Mouse (Mus musculus) MEL (cell line): ENCODE results near the gene Fam69a. TPM values are rescaled to one million over a fixed set of nuclear protein-coding genes. Genes with fewer than 3 reads are reported as not detected.
A peak's percentile ranks its signal among the peaks of the same experiment; 100 is the strongest.

Source experiments
- DNase-seq: peaks from one replicate; pipeline ENCODE4 v3.0.0; 2011; ENCODE audit warnings: low read depth, low spot score
- H3K27ac ChIP-seq: 2 replicates; pipeline ENCODE4 v1.5.1; 2012; ENCODE audit warnings: low read depth, mild to moderate bottlenecking, control low read depth, low read length, moderate library complexity; ENCODE audit not compliant: control insufficient read depth
- H3K27me3 ChIP-seq, 2 experiments: fragments of 150-350 bp in 1 of 2; sonication (generic) in 1 of 2; 2 replicates each; pipeline ENCODE4 v1.6.1; 2012; ENCODE audit warnings: low read length in 2 of 2, mild to moderate bottlenecking in 2 of 2, improper control_type of control experiment in 1 of 2, moderate library complexity in 1 of 2; ENCODE audit not compliant: insufficient read depth in 2 of 2, control insufficient read depth in 1 of 2
- H3K36me3 ChIP-seq, 2 experiments: 2 replicates each; pipeline ENCODE4 v1.6.1; 2012 to 2014; ENCODE audit warnings: low read length in 2 of 2, improper control_type of control experiment in 1 of 2, inconsistent platforms in 1 of 2, mild to moderate bottlenecking in 1 of 2; ENCODE audit not compliant: insufficient read depth in 2 of 2, control insufficient read depth in 1 of 2
- H3K4me1 ChIP-seq, 2 experiments: fragments of 150-350 bp in 1 of 2; sonication (generic) in 1 of 2; 2 replicates each; pipeline ENCODE4 v1.6.1; 2012; ENCODE audit warnings: low read length in 2 of 2, improper control_type of control experiment in 1 of 2, mild to moderate bottlenecking in 1 of 2; ENCODE audit not compliant: insufficient read depth in 2 of 2, control insufficient read depth in 1 of 2
- H3K4me3 ChIP-seq, 2 experiments: fragments of 150-350 bp in 1 of 2; sonication (generic) in 1 of 2; 2 replicates each; pipeline ENCODE4 v1.5.1; 2012; ENCODE audit warnings: low read depth in 2 of 2, low read length in 2 of 2, mild to moderate bottlenecking in 2 of 2, moderate library complexity in 2 of 2, control low read depth in 1 of 2, improper control_type of control experiment in 1 of 2; ENCODE audit not compliant: control insufficient read depth in 1 of 2, insufficient read depth in 1 of 2
- H3K79me2 ChIP-seq: 2 replicates; pipeline ENCODE4 v1.6.1; 2012; ENCODE audit warnings: mild to moderate bottlenecking, low read length, moderate library complexity; ENCODE audit not compliant: control insufficient read depth, poor library complexity, insufficient read depth
- H3K9ac ChIP-seq: 2 replicates; pipeline ENCODE4 v1.6.1; 2012; ENCODE audit warnings: low read depth, mild to moderate bottlenecking, control low read depth, low read length, moderate library complexity; ENCODE audit not compliant: control insufficient read depth, poor library complexity, severe bottlenecking
- H3K9me3 ChIP-seq: fragments of 150-350 bp; sonication (generic); replicated peaks from 2 replicates; pipeline ENCODE4 v1.6.1; 2012; ENCODE audit warnings: mild to moderate bottlenecking, low read length, improper control_type of control experiment, moderate library complexity; ENCODE audit not compliant: insufficient read depth
- CHD1 ChIP-seq: IDR thresholded peaks from 2 replicates; pipeline ENCODE4 v1.6.1; 2012; ENCODE audit warnings: low read depth, mild to moderate bottlenecking, inconsistent platforms, low read length, improper control_type of control experiment
- CHD2 ChIP-seq: IDR thresholded peaks from 2 replicates; pipeline ENCODE4 v1.6.1; 2011; ENCODE audit warnings: low read length, improper control_type of control experiment
- CTCF ChIP-seq, 3 experiments: IDR thresholded peaks in 2 of 3; conservative IDR thresholded peaks in 1 of 3; 2 replicates each; pipeline ENCODE4 v1.5.1; 2011 to 2012; ENCODE audit warnings: low read length in 3 of 3, low read depth in 2 of 3, mild to moderate bottlenecking in 2 of 3, improper control_type of control experiment in 1 of 3, inconsistent platforms in 1 of 3, mixed read lengths in 1 of 3, moderate library complexity in 1 of 3; ENCODE audit not compliant: control insufficient read depth in 1 of 3, insufficient read depth in 1 of 3, poor library complexity in 1 of 3, severe bottlenecking in 1 of 3
- E2F4 ChIP-seq: IDR thresholded peaks from 2 replicates; pipeline ENCODE4 v1.6.1; 2011; ENCODE audit warnings: low read depth, low read length, improper control_type of control experiment, borderline replicate concordance
- ELF1 ChIP-seq: IDR thresholded peaks from 2 replicates; pipeline ENCODE4 v1.6.1; 2014; ENCODE audit warnings: low read depth, mild to moderate bottlenecking, inconsistent platforms, low read length, improper control_type of control experiment, moderate library complexity
- EP300 ChIP-seq, 2 experiments: IDR thresholded peaks; 2 replicates each; pipeline ENCODE4 v1.6.1; 2011; ENCODE audit warnings: improper control_type of control experiment in 2 of 2, low read length in 2 of 2, low read depth in 1 of 2, mild to moderate bottlenecking in 1 of 2
- ETS1 ChIP-seq: IDR thresholded peaks from 2 replicates; pipeline ENCODE4 v1.6.1; 2012; ENCODE audit warnings: low read depth, mild to moderate bottlenecking, inconsistent platforms, low read length, improper control_type of control experiment, moderate library complexity
- GATA1 ChIP-seq: IDR thresholded peaks from 2 replicates; pipeline ENCODE4 v1.6.1; 2011; ENCODE audit warnings: low read depth, low read length, improper control_type of control experiment
- JUND ChIP-seq: IDR thresholded peaks from 2 replicates; pipeline ENCODE4 v1.6.1; 2011; ENCODE audit warnings: low read depth, mild to moderate bottlenecking, improper control_type of control experiment, low read length
- KAT2A ChIP-seq: conservative IDR thresholded peaks from 2 replicates; pipeline ENCODE4 v1.6.1; 2012; ENCODE audit warnings: low read depth, low read length, improper control_type of control experiment, inconsistent platforms
- MAFK ChIP-seq: IDR thresholded peaks from 2 replicates; pipeline ENCODE4 v1.6.1; 2011; ENCODE audit warnings: low read depth, mild to moderate bottlenecking, low read length, improper control_type of control experiment, borderline replicate concordance
- MAX ChIP-seq: IDR thresholded peaks from 2 replicates; pipeline ENCODE4 v1.6.1; 2011; ENCODE audit warnings: low read length, improper control_type of control experiment
- MXI1 ChIP-seq: IDR thresholded peaks from 2 replicates; pipeline ENCODE4 v1.6.1; 2011; ENCODE audit warnings: mild to moderate bottlenecking, low read depth, low read length, improper control_type of control experiment
- MYB ChIP-seq: IDR thresholded peaks from 2 replicates; pipeline ENCODE4 v1.6.1; 2011; ENCODE audit warnings: mild to moderate bottlenecking, low read depth, low read length, improper control_type of control experiment
- MYC ChIP-seq: IDR thresholded peaks from 2 replicates; pipeline ENCODE4 v1.6.1; 2011; ENCODE audit warnings: low read depth, mild to moderate bottlenecking, low read length, improper control_type of control experiment, moderate library complexity
- NELFE ChIP-seq: IDR thresholded peaks from 2 replicates; pipeline ENCODE4 v1.6.1; 2011; ENCODE audit warnings: low read depth, low read length, improper control_type of control experiment
- NRF1 ChIP-seq: IDR thresholded peaks from 2 replicates; pipeline ENCODE4 v1.6.1; 2014; ENCODE audit warnings: low read depth, mild to moderate bottlenecking, inconsistent platforms, low read length, improper control_type of control experiment, moderate library complexity; ENCODE audit not compliant: poor library complexity, insufficient read depth, severe bottlenecking
- POLR2A ChIP-seq, 2 experiments: IDR thresholded peaks; 2 replicates each; pipeline ENCODE4 v1.6.1; 2011 to 2012; ENCODE audit warnings: low read length in 2 of 2, mild to moderate bottlenecking in 2 of 2, control low read depth in 1 of 2, improper control_type of control experiment in 1 of 2, low read depth in 1 of 2, moderate library complexity in 1 of 2; ENCODE audit not compliant: control insufficient read depth in 1 of 2, insufficient read depth in 1 of 2, poor library complexity in 1 of 2
- POLR2AphosphoS5 ChIP-seq: IDR thresholded peaks from 2 replicates; pipeline ENCODE4 v1.6.1; 2012; ENCODE audit warnings: low read depth, borderline replicate concordance, mild to moderate bottlenecking, inconsistent platforms, low read length, moderate library complexity, mixed read lengths
- RAD21 ChIP-seq: IDR thresholded peaks from 2 replicates; pipeline ENCODE4 v1.6.1; 2011; ENCODE audit warnings: mild to moderate bottlenecking, low read depth, low read length, improper control_type of control experiment
- RCOR1 ChIP-seq: IDR thresholded peaks from 2 replicates; pipeline ENCODE4 v1.6.1; 2012; ENCODE audit warnings: low read depth, mild to moderate bottlenecking, inconsistent platforms, low read length, improper control_type of control experiment
- SIN3A ChIP-seq: IDR thresholded peaks from 2 replicates; pipeline ENCODE4 v1.6.1; 2012; ENCODE audit warnings: low read length, improper control_type of control experiment, inconsistent platforms
- SMC3 ChIP-seq: IDR thresholded peaks from 2 replicates; pipeline ENCODE4 v1.6.1; 2011; ENCODE audit warnings: low read depth, low read length, improper control_type of control experiment
- TAL1 ChIP-seq: IDR thresholded peaks from 2 replicates; pipeline ENCODE4 v1.6.1; 2012; ENCODE audit warnings: mild to moderate bottlenecking, inconsistent platforms, low read length, moderate library complexity, mixed read lengths
- TBP ChIP-seq: IDR thresholded peaks from 2 replicates; pipeline ENCODE4 v1.8.0; 2011; ENCODE audit warnings: low read depth, low read length, improper control_type of control experiment
- UBTF ChIP-seq: IDR thresholded peaks from 2 replicates; pipeline ENCODE4 v1.6.1; 2012; ENCODE audit warnings: low read depth, mild to moderate bottlenecking, inconsistent platforms, low read length, improper control_type of control experiment, moderate library complexity, borderline replicate concordance; ENCODE audit not compliant: insufficient read depth
- USF1 ChIP-seq: IDR thresholded peaks from 2 replicates; pipeline ENCODE4 v1.6.1; 2014; ENCODE audit warnings: low read depth, mild to moderate bottlenecking, inconsistent platforms, low read length, improper control_type of control experiment, moderate library complexity
- USF2 ChIP-seq, 2 experiments: IDR thresholded peaks; 2 replicates each; pipeline ENCODE4 v1.6.1; 2011 to 2012; ENCODE audit warnings: improper control_type of control experiment in 2 of 2, low read length in 2 of 2, borderline replicate concordance in 1 of 2, inconsistent platforms in 1 of 2, low read depth in 1 of 2, mild to moderate bottlenecking in 1 of 2; ENCODE audit not compliant: insufficient read depth in 1 of 2
- ZC3H11A ChIP-seq: IDR thresholded peaks from 2 replicates; pipeline ENCODE4 v1.6.1; 2012; ENCODE audit warnings: low read depth, mild to moderate bottlenecking, inconsistent platforms, low read length, improper control_type of control experiment
- ZKSCAN1 ChIP-seq: IDR thresholded peaks from 2 replicates; pipeline ENCODE4 v1.6.1; 2012; ENCODE audit warnings: low read depth, mild to moderate bottlenecking, inconsistent platforms, low read length, improper control_type of control experiment, moderate library complexity
- ZMIZ1 ChIP-seq: IDR thresholded peaks from 2 replicates; pipeline ENCODE4 v1.6.1; 2012; ENCODE audit warnings: low read depth, mild to moderate bottlenecking, inconsistent platforms, low read length, improper control_type of control experiment, moderate library complexity
- ZNF384 ChIP-seq: IDR thresholded peaks from 2 replicates; pipeline ENCODE4 v1.6.1; 2012; ENCODE audit warnings: low read depth, mild to moderate bottlenecking, inconsistent platforms, low read length, improper control_type of control experiment
- polyA plus RNA-seq, 2 experiments: library from polyadenylated mRNA; stranded (reverse) in 1 of 2; unstranded in 1 of 2; fragments of >175 nt in 1 of 2; fragments of >200 nt in 1 of 2; gene quantifications; 2 replicates each; pipeline versions ENCODE4 v1.2.1 to v1.2.4; 2012; ENCODE audit warnings: low replicate concordance in 2 of 2, low read depth in 1 of 2; ENCODE audit not compliant: insufficient read length in 2 of 2, insufficient read depth in 1 of 2, missing spikeins in 1 of 2
- total RNA-seq: library from RNA; depleted of rRNA; stranded (reverse); fragments of 300-350 nt; gene quantifications from 2 replicates; pipeline ENCODE4 v1.2.3, GENCODE M21; 2012

Gene Fam69a
- total and polyA plus RNA-seq, 3 experiments: 8.5 to 10.6 TPM; not detected in 1

DNA sequence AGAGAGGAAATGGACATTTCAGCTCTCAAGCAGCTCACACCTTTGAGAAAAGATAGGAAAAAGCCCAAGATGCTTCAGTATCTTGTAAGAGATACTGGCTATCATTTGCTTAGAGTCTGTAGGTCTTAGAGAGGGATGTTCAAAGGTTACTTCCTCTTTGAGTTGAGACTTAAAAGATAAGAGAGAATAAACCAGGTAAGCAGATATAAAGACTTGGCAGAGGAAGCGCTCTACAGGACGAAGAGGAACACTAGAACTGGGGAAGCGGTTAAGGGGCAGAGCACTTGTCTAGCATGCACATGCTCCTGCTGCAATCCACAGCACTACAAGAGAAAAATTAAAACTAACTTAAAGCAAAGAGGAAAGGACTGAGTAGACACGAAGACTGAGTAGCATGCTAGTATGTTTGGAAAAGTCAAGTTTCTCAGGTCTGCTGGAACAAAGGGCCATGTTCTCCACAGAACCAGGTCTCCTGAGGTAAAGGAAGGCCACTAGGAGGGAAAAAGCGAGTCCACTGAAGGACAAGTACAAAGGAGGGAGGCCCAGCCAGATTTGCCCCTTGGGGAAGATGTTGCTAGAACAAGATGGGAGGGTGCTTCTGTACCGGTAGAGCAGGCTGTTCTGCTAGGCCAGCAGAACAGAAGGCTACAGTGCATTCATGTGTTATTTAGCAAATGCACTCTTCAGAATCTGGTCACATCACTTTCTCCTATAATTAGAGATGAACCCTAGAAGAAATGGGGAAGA lies 8.4 kb downstream of the Fam69a start (continued):
- peak; percentile 76 for TF ChIP-seq MXI1
- TF ChIP-seq MYB: peak; percentile 50; the same call in 1 of the 2 replicates
- peak; percentile 56 for TF ChIP-seq TBP
- TF ChIP-seq RAD21: no peak
- peak; percentile 84 for TF ChIP-seq SIN3A
- no peak for TF ChIP-seq E2F4
- no peak for TF ChIP-seq POLR2AphosphoS5
- TF ChIP-seq ETS1: peak; percentile 84
- TF ChIP-seq CHD1: 0 out of 2 replicates have a peak, but pooled peaks have one; percentile 54
- no peak for TF ChIP-seq USF1

DNA sequence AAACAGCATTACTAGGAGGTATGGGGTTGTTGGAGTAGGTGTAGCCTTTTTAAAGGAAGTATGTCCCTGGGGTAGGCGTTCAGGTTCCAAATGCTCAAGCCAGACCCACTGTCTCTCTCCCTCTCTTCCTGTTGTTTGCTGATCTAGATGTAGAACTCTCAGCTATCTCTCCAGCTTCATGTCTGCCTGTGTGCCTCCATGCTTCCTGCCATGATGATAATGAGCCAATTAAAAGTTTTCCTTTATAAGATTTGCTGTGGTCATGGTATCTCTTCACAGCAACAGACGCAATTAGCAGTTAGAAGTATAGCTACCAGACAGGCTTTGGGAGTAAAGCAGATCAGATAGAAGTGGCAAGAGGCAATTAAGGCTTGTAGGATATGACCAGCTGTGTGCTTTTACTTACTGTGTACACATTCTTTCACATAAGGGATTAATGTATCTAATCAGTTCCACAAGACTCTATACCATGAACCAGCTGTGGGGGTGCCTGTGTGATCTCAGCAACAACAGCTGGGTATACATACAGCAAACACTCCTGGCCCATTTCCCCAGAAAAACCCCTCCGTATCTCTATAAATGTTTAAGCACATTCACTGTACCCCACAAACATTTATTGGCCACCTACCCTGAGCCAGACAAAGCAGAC lies 9.1 kb downstream of the Fam69a start:
- H3K4me1 ChIP-seq: peaks cover 16 to 35% of the 10 kb centered on the region in 2 experiments
- H3K9ac ChIP-seq: peak overlapping the region; percentile 15; the same call in 1 of the 2 replicates
- H3K79me2 ChIP-seq: peaks cover 8% of the 10 kb centered on the region
- H3K27ac ChIP-seq: peak overlapping the region; percentile 95
- H3K9me3 ChIP-seq: no peaks in the 10 kb centered on the region
- H3K36me3 ChIP-seq: peaks cover 0 to 46% of the 10 kb centered on the region in 2 experiments; a peak in 2 of 4 replicates
- H3K4me3 ChIP-seq: no peak overlapping the region
- peak; percentile 82 for DNase-seq
- H3K27me3 ChIP-seq: no peaks in the 10 kb centered on the region
- no peak for TF ChIP-seq SIN3A
- TF ChIP-seq USF2 (IDR thresholded peaks at IDR 0.05; ENCODE audit: borderline replicate concordance in 1 of 2, insufficient read depth in 1 of 2, low read depth in 1 of 2, low read length in 2 of 2): no peak
- TF ChIP-seq RAD21: no peak
- no peak for TF ChIP-seq ZKSCAN1
- TF ChIP-seq RCOR1: peak; percentile 62; the same call in 1 of the 2 replicates
- TF ChIP-seq NRF1: no peak
- TF ChIP-seq UBTF: no peak
- TF ChIP-seq MAFK: no peak
- no peak for TF ChIP-seq POLR2A (IDR thresholded peaks at IDR 0.05; ENCODE audit: control insufficient read depth in 1 of 2, insufficient read depth in 1 of 2, low read depth in 1 of 2, low read length in 2 of 2, poor library complexity in 1 of 2)
- TF ChIP-seq KAT2A: no peak
- TF ChIP-seq CTCF (IDR thresholded peaks at IDR 0.05 in 2 of 3, conservative IDR thresholded peaks at IDR 0.05 in 1 of 3; ENCODE audit: control insufficient read depth in 1 of 3, insufficient read depth in 1 of 3, low read depth in 2 of 3, low read length in 3 of 3, poor library complexity in 1 of 3, severe bottlenecking in 1 of 3): no peak
- TF ChIP-seq CHD2: no peak
- no peak for TF ChIP-seq JUND
- no peak for TF ChIP-seq MAX
- no peak for TF ChIP-seq ZNF384
- TF ChIP-seq ZMIZ1: no peak
- no peak for TF ChIP-seq NELFE
- TF ChIP-seq POLR2AphosphoS5: no peak
- peak; percentile 77 to 81 for TF ChIP-seq EP300 (IDR thresholded peaks at IDR 0.05; ENCODE audit: low read depth in 1 of 2, low read length in 2 of 2)
- TF ChIP-seq ETS1: peak; percentile 60
- 0 out of 2 replicates have a peak, but pooled peaks have one; percentile 14 for TF ChIP-seq TBP
- TF ChIP-seq ZC3H11A: no peak
- TF ChIP-seq SMC3: no peak
- no peak for TF ChIP-seq MXI1
- TF ChIP-seq GATA1: peak; percentile 82
- peak; percentile 49 for TF ChIP-seq TAL1
- no peak for TF ChIP-seq E2F4
- no peak for TF ChIP-seq MYC
- TF ChIP-seq ELF1: peak; percentile 35; the same call in 1 of the 2 replicates
